Mouse (Mus musculus): ENCODE data around the gene Lamtor3. TPM values are rescaled to one million over a fixed set of nuclear protein-coding genes. Genes with fewer than 3 reads are reported as not detected.
A peak's percentile ranks its signal among the peaks of the same experiment; 100 is the strongest.

Lamtor3 gene
- polyA plus RNA-seq, 1 experiment from 2014 or later, result 103 TPM

- Histone ChIP-seq H3K9me3 (ENCODE audit: low read depth, low read length) (no peaks in the 10 kb centered on the region), H3K4me3 (ENCODE audit: low read depth, low read length) (peak overlapping the region; percentile 89), H3K4me2 (peak overlapping the region; percentile 78), H3K9ac (peak overlapping the region; percentile 75), H3K36me3 (ENCODE audit: insufficient read depth) (peaks cover 18% of the 10 kb centered on the region), H3K27me3 (ENCODE audit: insufficient read depth, low read length) (no peaks in the 10 kb centered on the region), H3K27ac (ENCODE audit: low read depth) (peak overlapping the region; percentile 66), H3K4me1 (ENCODE audit: insufficient read depth) (no peaks in the 10 kb centered on the region; the same call in 1 of the 2 replicates)
- DNase-seq, result no peak
- no peak for TF ChIP-seq CTCF (IDR thresholded peaks at IDR 0.05; ENCODE audit: low read depth)
- ATAC-seq (ENCODE audit: insufficient read depth), result peak; percentile 32; the same call in 1 of the 2 replicates
- WGBS, result 26% methylated on average over 12 of the region's 12 CpGs
These were observed 573 bp upstream of the Lamtor3 start for GRCm38 (mm10) chr3:137917694-137918171.

GRCm38 (mm10) chr3:137918932-137919311, 616 bp downstream of the Lamtor3 start:
- ATAC-seq (ENCODE audit: insufficient read depth), result peak; percentile 42
- Histone ChIP-seq H3K9ac (peak overlapping the region; percentile 75), H3K4me2 (peak overlapping the region; percentile 78), H3K9me3 (ENCODE audit: low read depth, low read length) (no peaks in the 10 kb centered on the region), H3K36me3 (ENCODE audit: insufficient read depth) (peaks cover 22% of the 10 kb centered on the region), H3K27ac (ENCODE audit: low read depth) (peak overlapping the region; percentile 52; the same call in 1 of the 2 replicates), H3K4me1 (ENCODE audit: insufficient read depth) (no peaks in the 10 kb centered on the region; the same call in 1 of the 2 replicates), H3K4me3 (ENCODE audit: low read depth, low read length) (peak overlapping the region; percentile 89), H3K27me3 (ENCODE audit: insufficient read depth, low read length) (no peaks in the 10 kb centered on the region)
- 15% methylated on average over 6 of the region's 6 CpGs for WGBS
- no peak for DNase-seq
- TF ChIP-seq CTCF (IDR thresholded peaks at IDR 0.05; ENCODE audit: low read depth), result no peak

- ATAC-seq (ENCODE audit: insufficient read depth), result no peak
- 87% methylated on average over 7 of the region's 7 CpGs for WGBS
- no peak overlapping the region for H3K27ac ChIP-seq (ENCODE audit: low read depth)
These were observed 1.1 kb downstream of the Lamtor3 start for GRCm38 (mm10) chr3:137919398-137919797.

GRCm38 (mm10) chr3:137920594-137920993, 2.3 kb downstream of the Lamtor3 start:
- no peak for TF ChIP-seq CTCF (IDR thresholded peaks at IDR 0.05; ENCODE audit: low read depth)
- H3K9me3 ChIP-seq (ENCODE audit: low read depth, low read length), result no peaks in the 10 kb centered on the region
- no peak overlapping the region for H3K27ac ChIP-seq (ENCODE audit: low read depth)
- H3K4me2 ChIP-seq, result no peak overlapping the region
- peaks cover 34% of the 10 kb centered on the region for H3K36me3 ChIP-seq (ENCODE audit: insufficient read depth)
- no peak for ATAC-seq (ENCODE audit: insufficient read depth)
- WGBS, result 87% methylated on average over 4 of the region's 4 CpGs
- no peaks in the 10 kb centered on the region; the same call in 1 of the 2 replicates for H3K4me1 ChIP-seq (ENCODE audit: insufficient read depth)
- no peak overlapping the region for H3K9ac ChIP-seq
- DNase-seq, result no peak
- no peak overlapping the region for H3K4me3 ChIP-seq (ENCODE audit: low read depth, low read length)
- no peaks in the 10 kb centered on the region for H3K27me3 ChIP-seq (ENCODE audit: insufficient read depth, low read length)

More at GRCm38 (mm10) chr3:137919398-137919797, 1.1 kb downstream of the Lamtor3 start:
- TF ChIP-seq CTCF (IDR thresholded peaks at IDR 0.05; ENCODE audit: low read depth), result no peak
- no peak for DNase-seq
- no peaks in the 10 kb centered on the region for H3K27me3 ChIP-seq (ENCODE audit: insufficient read depth, low read length)
- H3K4me2 ChIP-seq, result peak overlapping the region; percentile 78
- H3K9me3 ChIP-seq (ENCODE audit: low read depth, low read length), result no peaks in the 10 kb centered on the region
- no peaks in the 10 kb centered on the region; the same call in 1 of the 2 replicates for H3K4me1 ChIP-seq (ENCODE audit: insufficient read depth)
- peak overlapping the region; percentile 75 for H3K9ac ChIP-seq
- peak overlapping the region; percentile 89 for H3K4me3 ChIP-seq (ENCODE audit: low read depth, low read length)
- H3K36me3 ChIP-seq (ENCODE audit: insufficient read depth), result peaks cover 23% of the 10 kb centered on the region

- H3K27me3 ChIP-seq (ENCODE audit: insufficient read depth, low read length), result no peaks in the 10 kb centered on the region
- H3K9ac ChIP-seq, result no peak overlapping the region
- H3K9me3 ChIP-seq (ENCODE audit: low read depth, low read length), result no peaks in the 10 kb centered on the region
- 83% methylated on average over 4 of the region's 4 CpGs for WGBS
- no peak for TF ChIP-seq CTCF (IDR thresholded peaks at IDR 0.05; ENCODE audit: low read depth)
- DNase-seq (no peak), ATAC-seq (ENCODE audit: insufficient read depth) (no peak)
- peaks cover 54% of the 10 kb centered on the region for H3K36me3 ChIP-seq (ENCODE audit: insufficient read depth)
- no peak overlapping the region for H3K27ac ChIP-seq (ENCODE audit: low read depth)
- H3K4me2 ChIP-seq, result no peak overlapping the region
- no peak overlapping the region for H3K4me3 ChIP-seq (ENCODE audit: low read depth, low read length)
- H3K4me1 ChIP-seq (ENCODE audit: insufficient read depth), result no peaks in the 10 kb centered on the region
These were observed 8.7 kb downstream of the Lamtor3 start for GRCm38 (mm10) chr3:137927010-137927409.

- TF ChIP-seq CTCF (IDR thresholded peaks at IDR 0.05; ENCODE audit: low read depth), result no peak
- Histone ChIP-seq H3K36me3 (ENCODE audit: insufficient read depth) (peaks cover 38% of the 10 kb centered on the region), H3K4me1 (ENCODE audit: insufficient read depth) (no peaks in the 10 kb centered on the region), H3K9ac (no peak overlapping the region), H3K4me3 (ENCODE audit: low read depth, low read length) (no peak overlapping the region), H3K27ac (ENCODE audit: low read depth) (no peak overlapping the region), H3K27me3 (ENCODE audit: insufficient read depth, low read length) (no peaks in the 10 kb centered on the region), H3K4me2 (no peak overlapping the region), H3K9me3 (ENCODE audit: low read depth, low read length) (no peaks in the 10 kb centered on the region)
- ATAC-seq (ENCODE audit: insufficient read depth), result no peak
- WGBS, result 89% methylated on average over 3 of the region's 3 CpGs
- no peak for DNase-seq
These were observed 11.6 kb downstream of the Lamtor3 start for GRCm38 (mm10) chr3:137929940-137930339.

- no peak overlapping the region for H3K27ac ChIP-seq (ENCODE audit: low read depth)
- no peak for TF ChIP-seq CTCF (IDR thresholded peaks at IDR 0.05; ENCODE audit: low read depth)
- no peaks in the 10 kb centered on the region for H3K27me3 ChIP-seq (ENCODE audit: insufficient read depth, low read length)
- H3K9ac ChIP-seq, result no peak overlapping the region
- ATAC-seq (ENCODE audit: insufficient read depth), result peak; percentile 71; the same call in 1 of the 2 replicates
- no peak overlapping the region for H3K4me3 ChIP-seq (ENCODE audit: low read depth, low read length)
- H3K36me3 ChIP-seq (ENCODE audit: insufficient read depth), result peaks cover 13% of the 10 kb centered on the region
- 27% methylated on average over 7 of the region's 7 CpGs for WGBS
- peak; percentile 76 for DNase-seq
- no peaks in the 10 kb centered on the region for H3K4me1 ChIP-seq (ENCODE audit: insufficient read depth)
- H3K4me2 ChIP-seq, result no peak overlapping the region
- no peaks in the 10 kb centered on the region for H3K9me3 ChIP-seq (ENCODE audit: low read depth, low read length)
These were observed 14.4 kb downstream of the Lamtor3 start for GRCm38 (mm10) chr3:137932748-137933147.

Data from lung, embryonic 14.5 days (tissue).